Mouse (Mus musculus): Measurements from ENCODE around the gene Tpgs1. TPM values are rescaled to one million over a fixed set of nuclear protein-coding genes. Genes with fewer than 3 reads are reported as not detected.
A peak's percentile ranks its signal among the peaks of the same experiment; 100 is the strongest.

The Tpgs1 gene
- polyA plus RNA-seq, 1 experiment from 2014 or later, result 54.6 TPM

DNA sequence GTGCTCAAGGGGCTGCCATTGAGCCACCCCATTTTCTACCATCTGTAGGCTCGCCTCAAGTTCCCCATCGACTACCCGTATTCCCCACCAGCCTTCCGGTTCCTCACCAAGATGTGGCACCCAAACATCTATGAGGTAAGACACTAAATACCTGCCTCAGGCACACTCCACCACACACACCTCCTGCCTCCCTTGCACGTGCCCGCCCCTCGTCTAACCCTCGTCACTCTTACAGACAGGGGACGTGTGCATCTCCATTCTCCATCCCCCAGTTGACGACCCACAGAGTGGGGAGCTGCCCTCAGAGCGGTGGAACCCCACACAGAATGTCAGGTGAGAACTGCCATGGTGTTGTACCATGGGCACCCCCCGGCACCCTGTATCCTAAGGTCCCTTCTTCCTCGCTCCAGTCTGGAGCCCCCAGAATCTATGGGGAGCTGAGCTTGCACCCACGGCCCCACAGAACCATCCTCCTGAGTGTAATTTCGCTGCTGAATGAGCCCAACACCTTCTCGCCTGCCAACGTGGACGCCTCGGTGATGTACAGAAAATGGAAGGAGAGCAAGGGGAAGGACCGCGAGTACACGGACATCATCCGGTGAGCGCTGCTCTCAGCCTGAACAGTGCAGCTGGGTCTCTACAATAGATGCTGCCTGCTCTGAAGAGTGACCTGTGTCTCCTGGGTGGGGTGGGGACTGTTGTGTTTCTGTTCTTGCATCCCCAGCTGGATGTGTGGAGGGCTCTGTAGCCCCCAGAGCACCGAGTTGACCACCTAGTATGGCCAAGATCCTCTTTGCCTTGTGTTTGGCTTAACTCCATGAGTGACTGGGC is 15.8 kb downstream of the Tpgs1 start:
- Histone ChIP-seq H3K9me3 (no peaks in the 10 kb centered on the region), H3K4me2 (no peak overlapping the region), H3K27me3 (no peaks in the 10 kb centered on the region), H3K4me1 (peaks cover 27% of the 10 kb centered on the region), H3K27ac (no peak overlapping the region), H3K36me3 (peaks cover 54% of the 10 kb centered on the region), H3K9ac (no peak overlapping the region), H3K4me3 (no peak overlapping the region)
- no peak for ATAC-seq (ENCODE audit: insufficient number of reproducible peaks, low FRiP score, low TSS enrichment, low read depth)
- whole genome bisulfite sequencing, result 89% methylated on average over 25 of the region's 25 CpGs

DNA sequence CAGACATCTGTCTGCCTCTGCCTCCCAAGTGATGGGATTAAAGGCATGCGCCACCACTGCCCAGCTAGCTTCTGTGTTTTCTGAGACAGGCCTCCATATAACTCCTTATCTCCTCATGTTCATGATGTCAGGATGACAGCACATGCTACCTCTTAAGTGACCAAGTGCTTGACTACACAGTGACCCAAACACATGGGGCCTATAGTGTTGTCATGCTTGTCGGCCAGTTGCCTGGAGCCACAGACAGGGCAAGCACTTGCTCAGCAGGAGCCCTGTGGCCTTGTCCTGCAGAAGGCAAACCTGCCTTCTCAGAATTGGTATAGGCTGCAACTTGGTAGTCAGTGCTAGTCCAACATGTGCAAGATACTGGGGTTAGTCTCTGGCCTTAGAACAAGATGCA is 17.1 kb downstream of the Tpgs1 start:
- H3K4me3 ChIP-seq, result no peak overlapping the region
- no peak for ATAC-seq (ENCODE audit: insufficient number of reproducible peaks, low FRiP score, low TSS enrichment, low read depth)
- H3K9ac ChIP-seq, result no peak overlapping the region
- no peaks in the 10 kb centered on the region for H3K27me3 ChIP-seq
- 90% methylated on average over 2 of the region's 2 CpGs for WGBS
- peaks cover 22% of the 10 kb centered on the region for H3K4me1 ChIP-seq
- no peak overlapping the region for H3K4me2 ChIP-seq
- H3K9me3 ChIP-seq, result no peaks in the 10 kb centered on the region
- peaks cover 54% of the 10 kb centered on the region for H3K36me3 ChIP-seq
- no peak overlapping the region for H3K27ac ChIP-seq

DNA sequence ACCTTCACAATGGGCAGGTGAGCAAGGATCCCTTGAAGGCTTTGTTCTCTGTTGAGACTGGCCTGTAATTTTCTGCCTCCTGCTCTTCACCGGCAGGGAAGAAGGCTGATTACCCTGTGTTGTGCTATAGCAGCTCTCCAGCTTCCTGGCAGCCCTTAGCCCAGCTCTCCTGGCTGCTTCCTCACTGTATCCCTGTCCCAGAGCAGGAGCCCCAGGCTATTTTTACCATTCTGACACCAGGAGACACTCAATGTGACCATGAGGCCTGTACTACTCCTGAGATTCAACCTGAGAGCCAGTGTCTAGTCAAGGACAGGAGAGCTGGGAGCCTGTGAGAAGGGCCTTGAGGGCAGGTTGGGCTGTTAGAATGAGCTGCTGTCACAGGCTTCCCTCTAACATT is 17.5 kb downstream of the Tpgs1 start:
- 95% methylated on average over 1 of the region's 1 CpGs for WGBS
- ATAC-seq (ENCODE audit: insufficient number of reproducible peaks, low FRiP score, low TSS enrichment, low read depth), result no peak
- Histone ChIP-seq H3K27me3 (no peaks in the 10 kb centered on the region), H3K4me2 (no peak overlapping the region), H3K4me1 (peaks cover 20% of the 10 kb centered on the region), H3K9ac (no peak overlapping the region), H3K27ac (no peak overlapping the region), H3K4me3 (no peak overlapping the region), H3K9me3 (no peaks in the 10 kb centered on the region), H3K36me3 (peaks cover 54% of the 10 kb centered on the region)

DNA sequence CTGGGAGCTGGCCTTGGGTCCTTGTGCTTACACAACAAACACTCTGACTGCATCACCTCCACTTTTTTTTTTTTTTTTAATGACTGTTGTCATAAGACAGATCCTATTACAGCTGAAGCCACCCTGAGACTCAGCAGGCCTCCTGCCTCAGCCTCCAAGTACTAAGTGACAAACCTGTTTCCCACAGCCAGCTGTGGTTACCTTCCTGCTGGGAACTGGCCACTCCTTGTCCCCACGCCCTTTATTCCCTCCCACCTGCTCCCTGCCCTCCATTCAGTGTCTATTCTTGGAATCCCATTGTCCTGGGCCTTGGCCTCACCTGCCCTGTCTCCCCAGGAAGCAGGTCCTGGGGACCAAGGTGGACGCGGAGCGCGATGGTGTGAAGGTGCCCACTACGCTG is 18.3 kb downstream of the Tpgs1 start:
- 96% methylated on average over 6 of the region's 6 CpGs for WGBS
- Histone ChIP-seq H3K4me2 (no peak overlapping the region), H3K9me3 (no peaks in the 10 kb centered on the region), H3K27me3 (no peaks in the 10 kb centered on the region), H3K36me3 (peaks cover 54% of the 10 kb centered on the region), H3K9ac (no peak overlapping the region), H3K4me3 (no peak overlapping the region), H3K4me1 (peaks cover 20% of the 10 kb centered on the region), H3K27ac (no peak overlapping the region)
- ATAC-seq (ENCODE audit: insufficient number of reproducible peaks, low FRiP score, low TSS enrichment, low read depth), result no peak

DNA sequence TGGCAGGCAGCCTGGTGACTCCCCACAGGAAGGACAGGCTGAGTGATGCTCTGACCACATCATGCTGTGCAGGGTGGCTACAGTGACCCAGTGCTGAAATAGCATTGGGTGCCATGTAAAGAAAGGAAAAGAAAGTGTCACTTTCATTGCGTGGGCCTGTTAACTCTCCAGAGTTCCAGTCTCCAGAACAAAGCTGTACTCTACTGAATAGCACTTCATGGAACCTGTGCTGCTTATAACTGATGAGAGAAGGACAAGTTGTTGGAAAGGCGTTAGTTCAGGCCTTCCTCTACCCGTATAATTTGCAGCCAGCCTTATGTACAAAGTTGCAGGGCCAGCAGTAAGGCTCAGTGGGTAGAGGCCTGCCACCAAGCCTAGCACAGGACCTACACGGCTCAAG is 19.6 kb downstream of the Tpgs1 start, which contains the start of gene Gzmm:
Gene Gzmm (plus strand): TSS at position 301 of the 400 bp plus-strand sequence.
- Histone ChIP-seq H3K4me3 (no peak within 1 kb of the TSS), H3K36me3 (peaks cover 54% of the 10 kb centered on the region), H3K4me1 (peaks cover 12% of the 10 kb centered on the region), H3K4me2 (no peak within 1 kb of the TSS), H3K27ac (no peak within 1 kb of the TSS), H3K27me3 (no peaks in the 10 kb centered on the region), H3K9me3 (no peaks in the 10 kb centered on the region), H3K9ac (no peak within 1 kb of the TSS)
- no peak for ATAC-seq (ENCODE audit: insufficient number of reproducible peaks, low FRiP score, low TSS enrichment, low read depth)
- 81% methylated on average over 4 of the region's 4 CpGs for WGBS

DNA sequence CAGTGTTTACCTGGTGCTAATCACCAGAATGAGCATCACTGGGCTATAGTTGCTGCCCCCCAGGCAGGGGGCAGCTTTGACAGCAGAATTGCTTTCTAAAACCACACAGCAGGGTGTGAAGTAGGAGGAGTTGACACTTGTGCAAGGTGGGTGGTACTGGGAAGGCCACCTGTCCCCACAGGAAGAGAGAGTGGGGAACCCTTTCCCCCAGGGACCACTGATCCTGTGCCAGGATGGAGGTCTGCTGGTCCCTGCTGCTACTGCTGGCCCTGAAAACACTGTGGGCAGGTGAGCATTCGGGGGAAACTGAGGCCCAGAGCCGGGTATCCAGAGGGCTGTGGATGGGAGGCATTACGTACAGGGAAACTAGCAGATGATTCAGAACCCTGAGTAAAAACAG is 20.0 kb downstream of the Tpgs1 start:
- Histone ChIP-seq H3K27me3 (no peaks in the 10 kb centered on the region), H3K4me1 (peaks cover 12% of the 10 kb centered on the region), H3K4me3 (no peak overlapping the region), H3K9me3 (no peaks in the 10 kb centered on the region), H3K36me3 (peaks cover 52% of the 10 kb centered on the region), H3K9ac (no peak overlapping the region), H3K4me2 (no peak overlapping the region), H3K27ac (no peak overlapping the region)
- 91% methylated on average over 3 of the region's 3 CpGs for WGBS
- no peak for ATAC-seq (ENCODE audit: insufficient number of reproducible peaks, low FRiP score, low TSS enrichment, low read depth)

DNA sequence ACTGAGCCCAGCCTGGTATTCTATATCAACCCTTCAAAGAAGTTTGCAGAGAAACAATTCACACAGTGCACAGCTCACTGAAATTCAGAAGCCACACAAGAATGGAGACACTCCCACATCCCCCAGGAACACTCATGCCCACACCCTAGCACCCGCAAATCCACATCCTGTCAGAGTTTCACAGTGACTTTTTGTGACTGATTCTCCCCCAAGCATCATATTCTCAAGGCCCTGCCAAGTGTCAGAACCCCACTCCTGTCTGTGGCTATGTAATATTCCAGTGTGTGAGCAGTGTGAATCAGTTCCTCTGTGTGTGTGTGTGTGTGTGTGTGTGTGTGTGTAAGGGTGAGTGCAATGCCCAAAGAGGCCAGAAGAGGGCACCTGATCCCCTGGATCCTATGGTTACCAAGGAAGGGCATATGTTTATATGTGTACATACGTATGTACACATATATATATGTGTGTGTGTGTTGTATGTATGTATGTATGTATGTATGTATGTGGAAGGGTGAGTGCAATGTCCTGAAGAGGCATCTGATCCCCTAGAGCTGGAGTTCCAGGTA is 22.9 kb downstream of the Tpgs1 start:
- Histone ChIP-seq H3K4me1 (peaks cover 33% of the 10 kb centered on the region), H3K36me3 (peaks cover 23% of the 10 kb centered on the region), H3K4me3 (no peak overlapping the region), H3K27me3 (no peaks in the 10 kb centered on the region), H3K9me3 (no peaks in the 10 kb centered on the region), H3K27ac (no peak overlapping the region), H3K4me2 (no peak overlapping the region), H3K9ac (no peak overlapping the region)
- 95% methylated on average over 2 of the region's 2 CpGs for WGBS
- ATAC-seq (ENCODE audit: insufficient number of reproducible peaks, low FRiP score, low TSS enrichment, low read depth), result no peak

DNA sequence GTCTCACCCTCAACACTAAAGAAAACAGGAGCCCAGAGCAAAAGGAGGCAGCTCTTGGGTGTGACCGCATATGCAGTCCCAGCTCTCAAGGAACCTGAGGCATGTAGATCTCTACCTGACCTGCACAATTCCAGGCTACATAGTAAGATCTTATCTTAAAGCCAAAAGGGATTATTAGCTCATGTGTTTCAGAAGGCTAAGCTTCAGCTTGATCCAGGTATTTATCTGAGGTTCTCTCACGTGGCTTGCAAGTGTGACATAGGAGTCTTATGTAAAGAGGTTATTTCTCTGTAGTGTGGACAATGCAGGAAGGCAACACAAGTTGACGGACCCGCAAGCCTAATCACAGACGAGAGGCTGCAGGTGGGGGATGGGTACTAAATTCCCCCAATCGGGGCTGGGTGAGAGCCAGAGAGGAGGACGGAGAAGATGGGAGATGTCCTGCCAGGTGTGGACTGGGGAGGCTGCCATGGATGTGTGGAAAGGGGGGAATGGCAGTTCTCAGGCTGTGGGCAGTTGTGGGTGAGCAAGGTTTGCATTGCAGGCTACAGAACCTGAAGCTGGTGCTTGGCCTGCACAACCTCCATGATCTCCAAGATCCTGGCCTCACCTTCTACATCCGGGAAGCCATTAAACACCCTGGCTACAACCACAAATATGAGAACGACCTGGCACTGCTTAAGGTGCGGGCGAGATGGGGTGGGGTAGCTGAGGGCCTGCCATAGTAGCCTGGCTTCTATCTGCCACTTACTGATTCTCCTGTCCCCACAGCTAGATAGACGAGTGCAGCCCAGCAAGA is 24.6 kb downstream of the Tpgs1 start:
- H3K4me3 ChIP-seq, result no peak overlapping the region

GRCm38 (mm10) chr10:79694379-79694655 is 25.1 kb downstream of the Tpgs1 start:
- Histone ChIP-seq H3K36me3 (peaks cover under 1% of the 10 kb centered on the region; the same call in 1 of the 2 replicates), H3K4me2 (no peak overlapping the region), H3K27ac (peak overlapping the region; percentile 88), H3K9me3 (no peaks in the 10 kb centered on the region), H3K9ac (no peak overlapping the region), H3K4me1 (peaks cover 36% of the 10 kb centered on the region), H3K27me3 (no peaks in the 10 kb centered on the region), H3K4me3 (no peak overlapping the region)
- WGBS, result 54% methylated on average over 6 of the region's 6 CpGs
- ATAC-seq (ENCODE audit: insufficient number of reproducible peaks, low FRiP score, low TSS enrichment, low read depth), result 0 out of 2 replicates have a peak, but pooled peaks have one; percentile 13

More for the DNA sequence above, 24.6 kb downstream of the Tpgs1 start:
- ATAC-seq (ENCODE audit: insufficient number of reproducible peaks, low FRiP score, low TSS enrichment, low read depth), result 0 out of 2 replicates have a peak, but pooled peaks have one; percentile 9
- no peak overlapping the region for H3K9ac ChIP-seq
- H3K9me3 ChIP-seq, result no peaks in the 10 kb centered on the region
- H3K4me2 ChIP-seq, result no peak overlapping the region
- WGBS, result 58% methylated on average over 12 of the region's 12 CpGs
- H3K27ac ChIP-seq, result peak overlapping the region; percentile 88
- peaks cover 36% of the 10 kb centered on the region for H3K4me1 ChIP-seq
- peaks cover 6% of the 10 kb centered on the region for H3K36me3 ChIP-seq
- H3K27me3 ChIP-seq, result no peaks in the 10 kb centered on the region

- peak overlapping the region; percentile 26; the same call in 1 of the 2 replicates for H3K4me2 ChIP-seq
- 51% methylated on average over 13 of the region's 13 CpGs for WGBS
- ATAC-seq (ENCODE audit: insufficient number of reproducible peaks, low FRiP score, low TSS enrichment, low read depth), result peak; percentile 38
- H3K27me3 ChIP-seq, result no peaks in the 10 kb centered on the region
- H3K9me3 ChIP-seq, result no peaks in the 10 kb centered on the region
- H3K36me3 ChIP-seq, result no peaks in the 10 kb centered on the region
- 0 out of 2 replicates have a peak overlapping the region, but pooled peaks have one; percentile 3 for H3K4me3 ChIP-seq
- peak overlapping the region; percentile 88 for H3K27ac ChIP-seq
- H3K4me1 ChIP-seq, result peaks cover 36% of the 10 kb centered on the region
- no peak overlapping the region for H3K9ac ChIP-seq
Measured at GRCm38 (mm10) chr10:79695231-79696128, 26.3 kb downstream of the Tpgs1 start.

- no peaks in the 10 kb centered on the region for H3K36me3 ChIP-seq
- no peaks in the 10 kb centered on the region for H3K9me3 ChIP-seq
- 23% methylated on average over 9 of the region's 9 CpGs for WGBS
- H3K4me1 ChIP-seq, result peaks cover 42% of the 10 kb centered on the region
- no peaks in the 10 kb centered on the region for H3K27me3 ChIP-seq
- H3K4me2 ChIP-seq, result peak overlapping the region; percentile 26; the same call in 1 of the 2 replicates
- ATAC-seq (ENCODE audit: insufficient number of reproducible peaks, low FRiP score, low TSS enrichment, low read depth), result no peak; the same call in 1 of the 2 replicates
- no peak overlapping the region for H3K9ac ChIP-seq
- H3K27ac ChIP-seq, result peak overlapping the region; percentile 88
- 0 out of 2 replicates have a peak overlapping the region, but pooled peaks have one; percentile 3 for H3K4me3 ChIP-seq
Measured at GRCm38 (mm10) chr10:79696129-79696651, 27.0 kb downstream of the Tpgs1 start.

All from limb, embryonic 15.5 days (tissue).